Mouse (Mus musculus): ENCODE data around the gene Adi1. TPM values are rescaled to one million over a fixed set of nuclear protein-coding genes. Genes with fewer than 3 reads are reported as not detected.

The Adi1 gene
- polyA plus RNA-seq, 1 experiment from 2014 or later: 80.0 TPM

DNA sequence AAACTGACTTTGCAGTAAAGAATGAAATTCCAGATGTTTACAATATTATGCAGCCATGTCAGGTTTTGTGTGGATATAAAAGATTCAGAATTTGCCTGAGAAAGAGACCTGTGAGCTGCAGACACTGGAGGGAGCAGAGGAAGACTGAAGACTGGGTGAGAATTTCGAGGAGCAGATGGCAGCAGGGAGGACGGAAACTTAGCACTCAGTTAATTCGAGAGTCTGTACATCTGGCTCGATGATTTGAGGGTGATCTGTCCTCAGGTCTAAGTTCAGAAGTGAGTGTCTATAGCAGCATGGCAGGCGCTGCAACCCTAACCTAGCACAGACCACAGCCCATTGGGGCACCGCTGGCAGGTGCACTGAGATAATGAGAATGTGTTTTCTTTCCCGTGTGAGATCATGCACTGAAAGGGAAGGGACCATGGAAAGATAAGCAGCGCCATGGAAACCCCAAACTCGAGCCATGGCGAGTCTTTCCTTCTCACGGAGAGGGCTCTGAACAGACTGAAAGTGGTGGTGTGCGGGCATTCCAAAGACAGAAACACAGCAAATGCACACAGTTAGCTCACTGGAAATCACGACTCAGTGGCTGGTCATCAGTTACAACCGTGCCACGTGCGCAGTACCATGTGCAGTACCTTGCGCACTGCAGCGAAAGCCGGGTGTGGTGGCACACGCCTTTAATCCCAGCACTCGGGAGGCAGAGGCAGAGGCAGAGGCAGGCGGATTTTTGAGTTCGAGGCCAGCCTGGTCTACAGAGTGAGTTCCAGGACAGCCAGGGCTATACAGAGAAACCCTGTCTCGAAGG, 40.0 kb downstream of the Adi1 start:
- 76% methylated on average over 24 of the region's 24 CpGs for WGBS
- H3K4me3 ChIP-seq (ENCODE audit: low read depth, low read length): no peak overlapping the region
- no peaks in the 10 kb centered on the region for H3K4me1 ChIP-seq (replicated peaks; ENCODE audit: control insufficient read depth, insufficient read depth, low read length)
- no peaks in the 10 kb centered on the region for H3K27me3 ChIP-seq (replicated peaks; ENCODE audit: control insufficient read depth, insufficient read depth, low read length)
- no peak overlapping the region for H3K27ac ChIP-seq (ENCODE audit: low read depth, low read length)
- no peak overlapping the region for H3K4me2 ChIP-seq
- peaks cover 21% of the 10 kb centered on the region; the same call in 1 of the 2 replicates for H3K36me3 ChIP-seq (ENCODE audit: control insufficient read depth, insufficient read depth, low read length)
- no peak overlapping the region for H3K9ac ChIP-seq (ENCODE audit: low read depth, low read length)
- ATAC-seq (replicated peaks; ENCODE audit: low FRiP score) (peak; percentile 67), DNase-seq (ENCODE audit: low spot score) (no peak)
- H3K9me3 ChIP-seq (ENCODE audit: control insufficient read depth, low read length): no peaks in the 10 kb centered on the region

DNA sequence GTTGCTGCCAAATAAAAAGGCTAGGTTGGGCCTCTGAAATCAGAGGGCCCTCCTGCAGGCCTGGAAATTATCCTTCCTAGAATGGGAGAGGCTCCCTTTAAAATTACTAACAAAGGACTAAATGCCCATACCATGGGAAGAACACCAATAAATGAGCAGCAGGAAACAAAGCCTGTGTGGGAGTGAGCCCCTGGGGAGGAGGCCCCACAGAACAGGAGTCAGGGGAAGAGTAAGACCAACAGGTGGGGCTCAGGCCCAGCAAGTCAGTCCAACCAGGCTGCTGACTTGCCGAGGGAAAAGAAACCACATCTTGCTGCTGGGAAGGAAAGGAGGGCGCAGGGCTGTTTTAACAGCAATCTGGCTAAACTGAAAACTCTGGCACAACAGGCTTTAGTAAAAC, 42.0 kb downstream of the Adi1 start:
- DNase-seq (ENCODE audit: low spot score): no peak
- ATAC-seq (replicated peaks; ENCODE audit: low FRiP score): no peak
- Histone ChIP-seq H3K27ac (ENCODE audit: low read depth, low read length) (no peak overlapping the region), H3K4me1 (replicated peaks; ENCODE audit: control insufficient read depth, insufficient read depth, low read length) (no peaks in the 10 kb centered on the region), H3K4me3 (ENCODE audit: low read depth, low read length) (no peak overlapping the region), H3K27me3 (replicated peaks; ENCODE audit: control insufficient read depth, insufficient read depth, low read length) (no peaks in the 10 kb centered on the region), H3K9me3 (ENCODE audit: control insufficient read depth, low read length) (no peaks in the 10 kb centered on the region), H3K9ac (ENCODE audit: low read depth, low read length) (no peak overlapping the region), H3K4me2 (no peak overlapping the region), H3K36me3 (ENCODE audit: control insufficient read depth, insufficient read depth, low read length) (peaks cover 28% of the 10 kb centered on the region; the same call in 1 of the 2 replicates)
- 95% methylated on average over 2 of the region's 2 CpGs for WGBS

DNA sequence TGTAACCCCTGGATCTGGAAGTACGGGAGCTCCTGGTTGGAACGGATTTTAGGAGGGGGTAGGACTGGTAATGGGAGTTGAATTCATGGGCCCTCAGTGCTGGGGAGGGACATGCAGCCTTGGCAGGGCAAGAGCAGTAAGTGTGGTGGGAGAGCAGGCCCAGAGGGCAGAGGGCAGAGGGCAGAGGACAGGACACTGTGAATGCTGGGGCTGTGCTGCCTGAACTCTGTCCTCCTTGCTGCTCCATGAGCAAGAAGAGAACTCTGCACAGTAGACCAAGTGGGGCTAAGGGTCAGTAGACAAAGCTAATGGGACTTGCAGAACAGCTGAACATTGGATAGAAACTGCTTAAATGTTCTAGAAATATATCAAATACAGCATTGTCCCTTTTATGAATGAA, 43.1 kb downstream of the Adi1 start:
- Histone ChIP-seq H3K4me1 (replicated peaks; ENCODE audit: control insufficient read depth, insufficient read depth, low read length) (no peaks in the 10 kb centered on the region), H3K9me3 (ENCODE audit: control insufficient read depth, low read length) (no peaks in the 10 kb centered on the region), H3K27ac (ENCODE audit: low read depth, low read length) (no peak overlapping the region), H3K27me3 (replicated peaks; ENCODE audit: control insufficient read depth, insufficient read depth, low read length) (no peaks in the 10 kb centered on the region), H3K4me2 (no peak overlapping the region), H3K4me3 (ENCODE audit: low read depth, low read length) (no peak overlapping the region), H3K36me3 (ENCODE audit: control insufficient read depth, insufficient read depth, low read length) (peaks cover 28% of the 10 kb centered on the region; the same call in 1 of the 2 replicates), H3K9ac (ENCODE audit: low read depth, low read length) (no peak overlapping the region)
- DNase-seq (ENCODE audit: low spot score) (no peak), ATAC-seq (replicated peaks; ENCODE audit: low FRiP score) (no peak)
- 97% methylated on average over 2 of the region's 2 CpGs for WGBS

DNA sequence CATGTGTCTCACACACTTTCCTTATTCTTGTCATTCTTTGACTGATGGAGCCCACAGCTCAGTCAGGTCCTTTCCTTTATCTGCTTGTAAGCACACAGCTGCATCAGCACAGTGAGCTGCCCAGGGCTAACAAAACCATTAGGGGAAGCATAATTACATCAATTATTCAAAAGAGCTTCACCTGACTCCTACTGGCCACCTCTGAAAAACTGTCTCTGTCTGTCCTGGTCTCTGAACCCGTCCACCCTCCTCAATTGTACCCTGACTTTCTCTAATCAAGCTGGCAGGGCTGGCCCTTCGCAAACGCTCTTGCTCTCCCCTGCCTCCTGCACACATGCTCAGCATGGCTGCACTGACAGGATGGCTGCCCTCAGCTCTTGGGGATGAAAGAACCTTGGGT, 49.3 kb downstream of the Adi1 start:
- Histone ChIP-seq H3K27me3 (replicated peaks; ENCODE audit: control insufficient read depth, insufficient read depth, low read length) (no peaks in the 10 kb centered on the region), H3K9me3 (ENCODE audit: control insufficient read depth, low read length) (no peaks in the 10 kb centered on the region), H3K4me3 (ENCODE audit: low read depth, low read length) (no peak overlapping the region), H3K36me3 (ENCODE audit: control insufficient read depth, insufficient read depth, low read length) (peaks cover 30% of the 10 kb centered on the region; the same call in 1 of the 2 replicates), H3K4me2 (no peak overlapping the region), H3K9ac (ENCODE audit: low read depth, low read length) (no peak overlapping the region), H3K4me1 (replicated peaks; ENCODE audit: control insufficient read depth, insufficient read depth, low read length) (no peaks in the 10 kb centered on the region), H3K27ac (ENCODE audit: low read depth, low read length) (no peak overlapping the region)
- DNase-seq (ENCODE audit: low spot score) (no peak), ATAC-seq (replicated peaks; ENCODE audit: low FRiP score) (no peak)
- WGBS: 85% methylated on average over 3 of the region's 3 CpGs

DNA sequence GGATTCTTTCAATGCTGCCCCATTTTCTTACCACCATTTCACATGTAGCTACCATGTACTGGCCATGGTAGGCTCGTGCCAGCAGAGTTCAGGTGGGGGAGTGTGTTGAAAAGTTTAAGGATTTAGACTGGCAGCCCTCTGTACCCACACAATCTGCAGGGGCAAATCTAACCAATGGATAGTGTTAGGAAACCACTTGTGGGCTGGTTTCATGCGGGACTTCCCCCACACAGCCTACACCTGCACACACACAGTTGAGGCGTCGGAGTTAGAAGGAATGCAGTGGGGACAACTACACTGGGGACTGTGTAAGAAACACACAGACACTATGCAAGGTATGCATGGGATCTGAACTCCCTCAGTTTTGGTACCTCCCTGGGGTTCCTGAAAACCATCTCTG, 51.2 kb downstream of the Adi1 start:
- Histone ChIP-seq H3K27ac (ENCODE audit: low read depth, low read length) (no peak overlapping the region), H3K4me3 (ENCODE audit: low read depth, low read length) (no peak overlapping the region), H3K4me2 (no peak overlapping the region), H3K9me3 (ENCODE audit: control insufficient read depth, low read length) (no peaks in the 10 kb centered on the region), H3K36me3 (ENCODE audit: control insufficient read depth, insufficient read depth, low read length) (peaks cover 17% of the 10 kb centered on the region; the same call in 1 of the 2 replicates), H3K9ac (ENCODE audit: low read depth, low read length) (no peak overlapping the region), H3K4me1 (replicated peaks; ENCODE audit: control insufficient read depth, insufficient read depth, low read length) (no peaks in the 10 kb centered on the region), H3K27me3 (replicated peaks; ENCODE audit: control insufficient read depth, insufficient read depth, low read length) (no peaks in the 10 kb centered on the region)
- DNase-seq (ENCODE audit: low spot score) (no peak), ATAC-seq (replicated peaks; ENCODE audit: low FRiP score) (no peak)
- 85% methylated on average over 4 of the region's 4 CpGs for WGBS

DNA sequence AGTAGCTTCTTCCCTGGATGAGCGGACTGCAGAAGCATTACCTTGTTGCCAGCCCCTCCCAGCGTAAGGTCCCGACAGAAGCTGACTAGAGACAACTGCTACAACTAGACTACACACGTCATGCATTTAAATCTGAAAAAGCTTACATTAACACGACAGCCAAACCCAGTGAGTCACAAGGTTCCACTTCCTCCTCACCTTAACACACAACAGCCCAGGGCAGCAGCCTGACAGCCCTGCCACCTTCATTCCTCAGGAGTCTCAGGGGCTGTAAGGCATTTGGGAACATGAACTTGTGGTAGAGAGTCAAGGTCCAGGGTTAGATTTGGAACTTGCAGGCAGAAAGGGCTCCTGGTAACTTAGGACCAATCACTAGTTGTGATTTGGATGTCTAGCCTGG, 52.0 kb downstream of the Adi1 start:
- no peaks in the 10 kb centered on the region for H3K4me1 ChIP-seq (replicated peaks; ENCODE audit: control insufficient read depth, insufficient read depth, low read length)
- H3K4me2 ChIP-seq: no peak overlapping the region
- H3K27ac ChIP-seq (ENCODE audit: low read depth, low read length): no peak overlapping the region
- H3K9ac ChIP-seq (ENCODE audit: low read depth, low read length): no peak overlapping the region
- H3K9me3 ChIP-seq (ENCODE audit: control insufficient read depth, low read length): no peaks in the 10 kb centered on the region
- no peaks in the 10 kb centered on the region for H3K27me3 ChIP-seq (replicated peaks; ENCODE audit: control insufficient read depth, insufficient read depth, low read length)
- DNase-seq (ENCODE audit: low spot score) (no peak), ATAC-seq (replicated peaks; ENCODE audit: low FRiP score) (no peak)
- H3K36me3 ChIP-seq (ENCODE audit: control insufficient read depth, insufficient read depth, low read length): peaks cover 11% of the 10 kb centered on the region; the same call in 1 of the 2 replicates
- WGBS: 83% methylated on average over 5 of the region's 5 CpGs
- H3K4me3 ChIP-seq (ENCODE audit: low read depth, low read length): no peak overlapping the region

Small RNA genes lying within 50 kb of the gene (microRNA-seq; reads per million reads assigned to microRNA genes)
- gene Mir6937 (ENCODE audit: borderline number of aligned reads): 2.5 reads per million

Other genes with a start within 250 kb of the Adi1 start
- not detected in 2 replicates for gene Dcdc2c, start 122.8 kb upstream of the Adi1 start, polyA plus RNA-seq (2014; fragmentation: Nextera tagmentation; extraction: Ambion mirVana)
- 0.13 TPM in 1 of 2 replicates, not detected in the other for gene Allc, start 92.7 kb upstream of the Adi1 start, polyA plus RNA-seq (2014; fragmentation: Nextera tagmentation; extraction: Ambion mirVana)
- 24.2 and 24.3 TPM in 2 replicates for gene Colec11, start 51.9 kb upstream of the Adi1 start, polyA plus RNA-seq (2014; fragmentation: Nextera tagmentation; extraction: Ambion mirVana)
- gene Rps7, start 39.3 kb upstream of the Adi1 start, polyA plus RNA-seq (2014; fragmentation: Nextera tagmentation; extraction: Ambion mirVana): 1,023 and 1,028 TPM in 2 replicates
- 28.7 and 30.8 TPM in 2 replicates for gene Rnaseh1, start 25.6 kb upstream of the Adi1 start, polyA plus RNA-seq (2014; fragmentation: Nextera tagmentation; extraction: Ambion mirVana)
- gene Trappc12, start 75.2 kb downstream of the Adi1 start, polyA plus RNA-seq (2014; fragmentation: Nextera tagmentation; extraction: Ambion mirVana): 43.2 and 44.2 TPM in 2 replicates
- gene Eipr1, start 76.6 kb downstream of the Adi1 start, polyA plus RNA-seq (2014; fragmentation: Nextera tagmentation; extraction: Ambion mirVana): 39.8 and 40.0 TPM in 2 replicates